Mouse (Mus musculus): ENCODE results near the gene Ctla4.

Ctla4 gene

GRCm38 (mm10) chr1:60903126-60903525 is 16.3 kb downstream of the Ctla4 start:
- CTCF ChIA-PET, result interaction anchor here in 1 of 4 experiments (1.0 kb wide), 1 partner anchor 58 kb away, joined by 4 read pairs; no protein-coding TSS in a partner anchor
- POLR2A ChIA-PET, result interaction anchor here in 2 of 4 experiments (0.7 kb wide), 2 partner anchors 49 to 279 kb away, joined by 3 read pairs; no protein-coding TSS in a partner anchor

GRCm38 (mm10) chr1:60904456-60904978 is 17.7 kb downstream of the Ctla4 start:
- POLR2A ChIA-PET, result no interaction called here
- CTCF ChIA-PET, result interaction anchor here in 1 of 4 experiments (0.6 kb wide), 1 partner anchor 426 kb away, joined by 3 read pairs; no protein-coding TSS in a partner anchor

GRCm38 (mm10) chr1:60907466-60907865 is 20.7 kb downstream of the Ctla4 start:
- CTCF ChIA-PET, result no interaction called here
- POLR2A ChIA-PET, result no interaction called here

GRCm38 (mm10) chr1:60908751-60909161 is 22.0 kb downstream of the Ctla4 start:
- POLR2A ChIA-PET, result no interaction called here
- CTCF ChIA-PET, result no interaction called here

- CTCF ChIA-PET, result interaction anchor here in 1 of 4 experiments (0.7 kb wide), 1 partner anchor 800 kb away, joined by 4 read pairs; no protein-coding TSS in a partner anchor
These were observed 22.9 kb downstream of the Ctla4 start for GRCm38 (mm10) chr1:60909746-60910145.

GRCm38 (mm10) chr1:60910796-60911195 is 24.0 kb downstream of the Ctla4 start:
- POLR2A ChIA-PET, result no interaction called here
- CTCF ChIA-PET, result no interaction called here

More at GRCm38 (mm10) chr1:60909746-60910145, 22.9 kb downstream of the Ctla4 start:
- POLR2A ChIA-PET, result no interaction called here

- POLR2A ChIA-PET, result no interaction called here
- CTCF ChIA-PET, result no interaction called here
These were observed 24.8 kb downstream of the Ctla4 start for GRCm38 (mm10) chr1:60911631-60912030.

- CTCF ChIA-PET, result no interaction called here
These were observed 26.5 kb downstream of the Ctla4 start for GRCm38 (mm10) chr1:60913305-60913704.

GRCm38 (mm10) chr1:60916281-60916781 is 29.5 kb downstream of the Ctla4 start:
- ChIA-PET CTCF (interaction anchor here in 1 of 4 experiments (0.5 kb wide), 1 partner anchor 148 kb away, joined by 5 read pairs; no protein-coding TSS in a partner anchor), POLR2A (no interaction called here)

More at GRCm38 (mm10) chr1:60913305-60913704, 26.5 kb downstream of the Ctla4 start:
- POLR2A ChIA-PET, result no interaction called here

- POLR2A ChIA-PET, result no interaction called here
- CTCF ChIA-PET, result interaction anchor here in 2 of 4 experiments (0.5 to 0.6 kb wide), 2 partner anchors 21 to 1357 kb away, joined by 3 to 6 read pairs; no protein-coding TSS in a partner anchor
These were observed 33.9 kb downstream of the Ctla4 start for GRCm38 (mm10) chr1:60920493-60921355.

- ChIA-PET POLR2A (no interaction called here), CTCF (no interaction called here)
These were observed 42.2 kb downstream of the Ctla4 start for GRCm38 (mm10) chr1:60929036-60929435.

GRCm38 (mm10) chr1:60930397-60930796 is 43.6 kb downstream of the Ctla4 start:
- ChIA-PET CTCF (no interaction called here), POLR2A (no interaction called here)

- ChIA-PET CTCF (no interaction called here), POLR2A (no interaction called here)
These were observed 49.3 kb downstream of the Ctla4 start for GRCm38 (mm10) chr1:60935968-60936581.

GRCm38 (mm10) chr1:60936963-60937711 is 50.3 kb downstream of the Ctla4 start:
- ChIA-PET POLR2A (no interaction called here), CTCF (no interaction called here)

- POLR2A ChIA-PET, result no interaction called here
These were observed 51.5 kb downstream of the Ctla4 start for GRCm38 (mm10) chr1:60938256-60938655.

GRCm38 (mm10) chr1:60938974-60939373 is 52.2 kb downstream of the Ctla4 start:
- POLR2A ChIA-PET, result interaction anchor here in 1 of 4 experiments (0.6 kb wide), 1 partner anchor 514 kb away, joined by 6 read pairs; no protein-coding TSS in a partner anchor
- CTCF ChIA-PET, result no interaction called here

More at GRCm38 (mm10) chr1:60938256-60938655, 51.5 kb downstream of the Ctla4 start:
- CTCF ChIA-PET, result no interaction called here

- CTCF ChIA-PET, result interaction anchor here in 2 of 4 experiments (0.6 to 0.9 kb wide), 2 partner anchors 17 to 384 kb away, joined by 4 read pairs; no protein-coding TSS in a partner anchor
- POLR2A ChIA-PET, result no interaction called here
These were observed 53.2 kb downstream of the Ctla4 start for GRCm38 (mm10) chr1:60940023-60940422.

- ChIA-PET CTCF (interaction anchor here in 1 of 4 experiments (0.9 kb wide), 1 partner anchor 16 kb away, joined by 4 read pairs; no protein-coding TSS in a partner anchor), POLR2A (no interaction called here)
These were observed 53.8 kb downstream of the Ctla4 start for GRCm38 (mm10) chr1:60940620-60941019.
